Mouse (Mus musculus) C2C12 (cell line): ENCODE data around the gene Sult2a3.

Source experiments
- CEBPB ChIP-seq: IDR thresholded peaks from one replicate; pipeline ENCODE4 v1.6.1; 2011; ENCODE audit warnings: low read depth, mild to moderate bottlenecking, control low read depth, moderate library complexity
- CTCF ChIP-seq: IDR thresholded peaks from one replicate; pipeline ENCODE4 v1.5.1; 2011; ENCODE audit not compliant: control insufficient read depth, insufficient read depth, insufficient read length
- FOSL1 ChIP-seq: IDR thresholded peaks from one replicate; pipeline ENCODE4 v1.8.0; 2011; ENCODE audit warnings: mild to moderate bottlenecking, low read length; ENCODE audit not compliant: poor library complexity, insufficient read depth, severe bottlenecking
- MAX ChIP-seq: IDR thresholded peaks from one replicate; pipeline ENCODE4 v1.6.1; 2011; ENCODE audit warnings: mild to moderate bottlenecking, control low read depth
- MYOD1 ChIP-seq: IDR thresholded peaks from one replicate; pipeline ENCODE4 v1.6.1; 2011; ENCODE audit warnings: low read depth; ENCODE audit not compliant: control insufficient read depth, insufficient read length
- MYOG ChIP-seq: IDR thresholded peaks from one replicate; pipeline ENCODE4 v1.6.1; 2011; ENCODE audit not compliant: control insufficient read depth, insufficient read length; ENCODE audit errors: extremely low read depth
- USF1 ChIP-seq: IDR thresholded peaks from one replicate; pipeline ENCODE4 v1.6.1; 2011; ENCODE audit warnings: low read depth, mild to moderate bottlenecking, control low read depth, moderate library complexity

- TF ChIP-seq CTCF, result no peak
- TF ChIP-seq USF1, result no peak
- no peak for TF ChIP-seq MAX
- no peak for TF ChIP-seq CEBPB
- TF ChIP-seq MYOD1, result no peak
- no peak for TF ChIP-seq FOSL1
- TF ChIP-seq MYOG, result no peak
Measured at GRCm38 (mm10) chr7:14122944-14123343, at the start of gene Sult2a3.
